Mouse (Mus musculus): ENCODE data around the gene Btbd1. TPM values are rescaled to one million over a fixed set of nuclear protein-coding genes. Genes with fewer than 3 reads are reported as not detected.
"Not testable (repeated sequence)": the region's sequence is repeated elsewhere in the genome, so short reads cannot be mapped to it uniquely, and the experiment has no call there.

The Btbd1 gene
- polyA plus RNA-seq, 1 experiment, result 16.1 TPM

DNA sequence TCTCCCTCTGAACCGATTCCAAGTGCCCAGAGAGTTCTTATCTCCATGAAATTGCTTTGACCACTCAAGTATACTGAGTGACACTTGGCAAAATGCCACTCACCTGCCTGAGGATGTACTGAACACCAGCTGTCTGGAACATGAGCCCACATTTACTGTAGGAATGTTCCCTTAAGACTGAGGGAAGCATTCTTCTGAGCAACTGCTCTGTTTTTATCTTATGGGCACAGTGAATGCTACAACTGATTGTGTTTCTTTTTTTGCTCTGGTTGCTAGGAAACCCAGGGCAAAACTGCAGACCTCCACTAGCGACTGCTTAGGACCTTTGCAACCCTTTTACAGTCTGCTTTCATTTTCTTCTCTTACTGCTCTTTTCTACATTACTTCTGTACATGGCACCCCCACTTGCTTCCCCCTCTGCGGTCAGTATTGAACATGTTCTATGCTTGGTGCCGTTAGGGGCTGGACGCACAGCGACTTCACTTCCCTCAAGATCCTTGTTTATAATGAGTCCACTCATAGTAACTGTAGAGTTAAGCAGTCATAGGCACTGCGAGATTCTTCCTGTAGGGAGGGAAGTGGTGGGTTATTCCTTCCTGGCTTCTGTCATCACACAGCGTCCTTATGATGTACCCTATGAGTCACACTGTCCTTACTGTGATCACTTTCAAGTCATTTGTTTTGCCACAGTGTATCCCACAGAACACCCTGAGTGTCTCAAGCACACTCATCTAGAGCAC lies 25.5 kb upstream of the Btbd1 start:
- WGBS, result 50% methylated on average over 8 of the region's 8 CpGs
- no peak for DNase-seq (ENCODE audit: low read depth, low spot score)

DNA sequence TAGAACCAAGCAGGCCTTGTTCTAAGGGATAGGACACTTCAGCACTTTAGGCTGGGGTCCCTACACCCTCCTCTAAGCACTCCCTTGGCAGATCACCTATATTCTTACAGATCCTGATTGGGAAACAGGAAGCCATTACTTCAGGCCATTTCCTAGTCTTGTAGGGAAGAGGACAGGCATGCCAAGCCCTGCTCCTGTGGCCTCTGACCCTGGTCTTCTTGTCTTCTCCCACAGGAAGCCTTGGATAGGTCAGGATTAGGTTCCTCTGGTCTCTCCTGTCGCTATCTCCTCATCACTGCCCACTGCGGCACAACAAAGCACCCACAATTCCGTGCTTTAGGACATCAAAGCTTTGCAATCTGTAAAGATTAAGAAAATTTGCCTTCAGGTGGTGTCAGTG lies 22.5 kb upstream of the Btbd1 start:
- WGBS, result 81% methylated on average over 3 of the region's 3 CpGs
- DNase-seq (ENCODE audit: low read depth, low spot score), result no peak

DNA sequence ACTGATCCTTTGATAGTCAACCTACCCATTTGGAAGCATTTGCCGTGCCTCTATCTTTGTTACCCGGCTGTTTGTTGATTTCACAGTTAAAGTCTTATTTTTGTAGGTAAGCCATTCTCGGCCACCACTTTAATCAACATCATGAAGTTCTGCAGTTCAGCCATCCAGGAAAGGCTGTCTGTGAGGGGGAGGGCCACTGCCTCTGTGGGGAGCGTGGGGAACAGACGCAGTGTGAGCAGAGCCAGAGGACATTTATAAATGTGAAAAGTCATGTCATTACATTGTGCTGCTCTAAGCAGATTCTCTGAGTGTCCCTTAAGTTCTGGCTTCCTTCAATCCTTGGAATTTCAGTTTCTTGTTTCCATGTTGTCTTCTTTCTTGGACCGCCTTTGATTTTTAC lies 20.9 kb upstream of the Btbd1 start:
- WGBS, result 80% methylated on average over 6 of the region's 6 CpGs
- no peak for DNase-seq (ENCODE audit: low read depth, low spot score)

DNA sequence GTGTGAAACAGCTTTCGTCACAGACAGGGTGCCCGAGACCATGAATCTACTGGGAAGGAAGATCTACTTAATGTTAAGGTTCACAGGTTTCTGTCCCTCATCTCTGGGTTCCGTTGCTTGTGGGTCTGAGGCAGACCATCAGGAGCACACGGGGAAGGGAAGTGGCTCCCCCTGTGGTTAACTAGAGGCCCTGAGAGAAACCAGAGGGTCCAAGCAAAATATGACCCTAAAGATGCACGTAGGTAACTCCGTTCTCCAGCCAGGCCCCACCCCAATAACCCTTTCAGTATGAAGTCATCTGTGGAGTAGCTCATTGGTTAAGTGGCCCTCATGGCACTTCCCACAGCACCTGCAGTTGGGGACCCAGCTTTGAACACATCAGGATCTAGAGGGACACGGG lies 20.4 kb upstream of the Btbd1 start:
- DNase-seq (ENCODE audit: low read depth, low spot score), result no peak
- 78% methylated on average over 7 of the region's 7 CpGs for WGBS

DNA sequence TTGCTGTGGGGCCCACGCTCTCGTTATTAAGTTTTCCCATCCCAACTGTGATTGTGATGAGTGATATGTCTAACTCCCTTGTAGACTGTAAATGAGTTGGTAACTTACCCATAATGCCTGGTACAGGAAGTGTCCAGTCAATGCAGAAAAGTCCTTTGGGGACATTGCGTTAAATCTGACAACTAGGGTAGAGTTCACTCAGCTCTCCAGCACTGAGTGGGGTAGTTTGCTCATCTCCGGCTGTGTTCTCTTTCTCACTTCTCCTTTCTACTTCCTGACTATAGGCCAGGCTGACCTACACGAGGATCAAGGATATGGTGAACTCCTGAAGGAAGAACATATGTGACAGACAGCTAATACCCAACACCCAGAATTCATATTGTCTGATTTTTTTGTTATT lies 20.0 kb upstream of the Btbd1 start:
- 78% methylated on average over 5 of the region's 5 CpGs for WGBS
- no peak for DNase-seq (ENCODE audit: low read depth, low spot score)

DNA sequence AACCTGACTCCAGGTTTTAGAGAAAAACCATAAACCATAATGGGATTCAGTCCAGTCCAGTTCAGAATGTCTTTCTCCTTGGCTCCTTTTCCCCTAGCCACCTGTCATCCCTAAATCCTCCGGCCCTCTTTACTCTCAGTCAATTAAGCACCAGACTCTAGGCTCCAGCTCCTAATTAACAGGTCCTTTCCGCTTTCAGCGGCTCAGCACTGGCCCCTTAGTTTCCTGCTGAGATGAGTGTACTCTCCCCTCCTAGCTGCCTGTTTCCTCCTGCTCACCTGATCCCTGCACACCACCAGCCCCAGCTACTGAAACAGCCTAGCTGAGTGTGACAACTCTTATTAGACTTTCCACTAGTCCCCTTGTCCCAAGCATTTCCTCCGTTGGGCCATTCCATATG lies 18.5 kb upstream of the Btbd1 start:
- DNase-seq (ENCODE audit: low read depth, low spot score), result no peak
- whole genome bisulfite sequencing, result 58% methylated on average over 4 of the region's 4 CpGs

DNA sequence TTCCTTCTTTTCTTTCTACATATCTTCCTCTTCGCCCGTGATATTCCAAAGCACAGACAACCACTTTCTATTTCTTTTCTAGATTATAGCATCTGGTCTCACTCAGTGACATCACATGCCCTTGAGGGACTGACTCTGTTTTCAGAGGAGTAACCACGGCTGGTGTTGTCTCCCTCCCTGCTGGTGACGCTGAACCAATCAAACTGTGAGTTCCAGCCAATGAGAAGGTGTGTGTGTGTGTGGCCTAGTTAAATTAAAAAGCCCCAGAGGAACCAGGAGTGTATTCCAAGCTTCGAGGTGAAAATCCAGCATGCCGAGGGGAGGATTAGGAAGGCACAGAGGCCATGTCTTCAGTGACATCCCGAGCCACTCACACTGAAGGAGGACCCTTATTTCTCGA lies 17.8 kb upstream of the Btbd1 start:
- 39% methylated on average over 8 of the region's 8 CpGs for WGBS
- no peak for DNase-seq (ENCODE audit: low read depth, low spot score)

DNA sequence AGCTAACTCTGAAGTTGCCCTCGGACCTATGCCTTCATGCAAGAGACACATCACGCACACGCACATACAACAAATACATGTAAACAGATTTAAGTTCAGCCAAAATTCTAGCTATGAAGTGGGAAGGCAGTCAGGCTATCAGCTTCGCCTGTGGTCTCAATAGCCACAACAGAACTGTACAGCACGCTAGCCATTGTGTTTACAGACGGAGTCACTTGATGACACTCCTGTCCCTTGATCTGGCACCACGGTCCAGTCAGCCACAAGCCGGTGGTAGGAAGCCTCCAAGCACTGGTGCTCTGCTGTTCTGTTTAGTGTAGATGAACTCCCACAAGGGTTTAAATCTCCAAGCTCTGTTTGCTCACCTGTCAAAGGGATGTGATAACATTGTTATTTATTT lies 16.8 kb upstream of the Btbd1 start:
- WGBS, result 46% methylated on average over 8 of the region's 8 CpGs
- DNase-seq (ENCODE audit: low read depth, low spot score), result no peak

DNA sequence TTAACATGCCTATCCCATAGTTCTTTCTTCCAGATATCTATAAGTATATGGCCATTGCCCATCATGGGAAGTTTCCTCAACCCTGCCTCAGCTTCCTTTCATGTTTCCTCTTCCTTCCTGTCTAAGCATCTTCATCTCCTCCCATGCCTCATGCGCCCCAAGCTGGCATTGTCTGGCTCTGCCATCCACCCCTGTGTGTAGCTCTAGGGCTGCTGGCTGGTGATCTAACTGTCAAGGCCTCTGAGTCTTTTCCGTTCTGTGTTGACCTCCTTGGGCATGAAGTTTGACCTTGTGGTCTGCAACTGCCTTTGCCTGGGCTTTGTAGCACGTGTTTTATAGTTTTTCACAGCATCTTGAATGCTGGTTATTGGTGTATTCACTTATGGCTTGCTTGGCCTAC lies 16.1 kb upstream of the Btbd1 start:
- WGBS, result 80% methylated on average over 3 of the region's 3 CpGs
- no peak for DNase-seq (ENCODE audit: low read depth, low spot score)

DNA sequence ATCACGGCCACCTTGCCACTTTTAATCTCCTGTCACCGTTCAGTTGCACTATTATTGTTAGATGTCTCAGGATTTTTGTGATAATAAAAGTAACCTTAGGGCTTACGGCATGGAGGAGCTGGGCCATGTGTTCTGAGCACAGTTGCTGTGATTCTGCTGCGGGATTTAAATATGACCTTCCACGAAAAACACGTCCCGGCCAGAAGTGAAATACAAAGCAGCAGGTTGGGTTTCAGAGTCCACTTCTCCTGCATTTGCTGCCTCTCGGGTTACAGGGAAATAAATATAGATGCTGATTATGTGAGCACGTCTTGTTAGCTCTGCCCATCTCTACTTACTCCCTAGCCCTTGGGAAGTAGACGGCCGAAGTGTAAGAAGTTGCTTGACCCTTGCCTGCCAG lies 15.6 kb upstream of the Btbd1 start:
- DNase-seq (ENCODE audit: low read depth, low spot score), result no peak
- 88% methylated on average over 11 of the region's 11 CpGs for WGBS

DNA sequence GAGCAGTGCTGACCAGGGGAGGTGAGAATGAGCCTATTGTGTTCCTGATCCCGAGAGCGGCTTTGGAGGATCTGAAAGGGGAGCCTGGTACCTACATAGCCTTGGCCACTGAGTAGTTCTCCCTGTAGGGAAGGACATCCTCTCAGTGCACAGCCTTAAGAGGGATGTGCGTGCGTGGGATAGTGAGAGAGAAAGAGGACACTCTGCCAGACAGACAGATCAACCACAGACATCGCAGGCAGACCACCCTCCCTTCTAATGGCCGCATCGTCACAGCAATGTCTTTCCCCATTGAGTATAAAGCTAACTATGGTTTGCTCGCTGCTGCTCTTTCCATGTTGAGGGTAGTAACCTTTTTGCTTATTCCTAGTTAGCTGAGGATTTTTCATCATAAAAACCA lies 14.7 kb upstream of the Btbd1 start:
- 91% methylated on average over 8 of the region's 8 CpGs for WGBS
- no peak for DNase-seq (ENCODE audit: low read depth, low spot score)

DNA sequence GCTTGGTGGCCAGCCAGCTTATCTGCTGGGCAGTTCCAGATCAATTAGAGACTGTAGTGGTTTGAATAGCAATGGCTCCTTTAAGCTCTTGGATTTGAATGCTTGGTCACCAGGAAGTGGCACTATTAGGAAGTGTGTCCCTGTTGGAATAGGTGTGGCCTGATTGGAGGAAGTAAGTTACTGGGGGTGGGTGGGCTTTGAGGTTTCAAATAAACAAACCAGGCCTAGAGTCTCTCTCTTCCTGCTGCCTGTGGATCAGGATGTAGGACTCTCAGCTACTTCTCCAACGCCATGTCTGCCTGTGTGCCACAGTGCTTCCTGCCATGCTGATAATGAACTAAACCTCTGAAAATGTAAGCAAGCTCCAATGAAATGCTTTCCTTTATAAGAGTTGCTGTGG lies 13.8 kb upstream of the Btbd1 start:
- DNase-seq (ENCODE audit: low read depth, low spot score), result no peak
- 79% methylated on average over 1 of the region's 1 CpGs for WGBS

DNA sequence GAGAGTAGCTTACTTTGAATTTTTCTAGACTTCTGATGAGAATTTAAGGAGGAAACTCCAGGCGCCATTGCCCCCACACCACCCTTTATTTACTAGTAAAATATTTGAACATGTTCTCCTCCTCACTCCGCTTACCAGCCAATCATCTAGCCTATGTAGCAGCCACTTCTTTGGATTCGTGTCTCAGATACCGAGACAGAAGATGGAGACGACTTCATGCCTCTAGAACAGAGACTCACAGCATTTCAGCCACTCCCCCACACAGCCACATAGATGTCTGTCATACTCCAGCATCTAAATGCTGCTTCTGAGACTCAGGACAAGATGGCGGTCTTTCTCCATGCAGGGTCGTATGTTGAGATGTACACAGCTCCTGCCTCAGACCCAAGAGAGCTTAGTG lies 12.9 kb upstream of the Btbd1 start:
- 74% methylated on average over 7 of the region's 7 CpGs for WGBS
- no peak for DNase-seq (ENCODE audit: low read depth, low spot score)

DNA sequence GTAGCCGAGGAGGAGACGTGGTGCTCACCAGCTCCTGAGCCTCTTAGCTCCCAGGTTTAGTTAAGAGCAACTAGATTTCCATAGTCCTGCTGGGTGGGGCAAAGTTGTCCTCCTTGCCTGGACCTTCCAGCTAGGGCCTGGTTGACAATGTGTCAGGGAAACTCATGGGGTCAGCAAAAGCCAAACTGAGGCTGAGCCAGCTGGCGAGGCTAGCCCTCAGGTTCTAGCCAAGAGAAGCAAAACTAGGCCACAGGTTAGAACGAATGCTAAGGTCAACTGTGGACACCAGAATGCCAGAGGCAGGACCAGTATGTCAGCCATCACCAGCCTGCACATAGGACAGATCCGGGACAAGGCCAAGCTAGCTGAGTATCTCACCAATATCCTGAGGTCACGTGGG lies 12.2 kb upstream of the Btbd1 start:
- 80% methylated on average over 6 of the region's 6 CpGs for WGBS

DNA sequence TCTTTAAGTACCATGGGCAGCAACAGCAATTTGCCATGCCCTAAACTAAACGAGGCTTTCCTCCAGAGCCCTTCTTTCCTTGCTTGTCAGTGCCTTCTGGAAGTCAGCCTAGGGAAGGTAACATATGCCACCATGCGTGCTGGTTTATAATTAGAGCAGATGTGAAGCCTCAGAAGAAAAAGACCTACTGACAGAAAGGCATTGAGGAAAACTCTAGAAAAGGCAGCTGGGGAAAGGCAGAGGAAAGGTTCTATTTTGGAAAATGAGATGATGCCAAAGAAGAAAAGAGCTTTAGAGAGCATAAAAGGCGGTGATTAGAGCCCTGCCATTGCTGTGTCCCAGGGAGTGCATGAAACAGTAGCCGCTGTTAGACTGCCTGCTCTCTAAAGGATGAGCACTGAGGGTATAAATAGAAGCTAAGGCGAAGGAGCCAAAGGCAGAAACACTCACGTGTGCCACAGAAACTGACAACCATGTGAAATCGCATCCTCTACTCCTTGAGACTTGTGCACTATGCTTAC lies 11.5 kb upstream of the Btbd1 start:
- WGBS, result 65% methylated on average over 7 of the region's 7 CpGs
- DNase-seq (ENCODE audit: low read depth, low spot score), result no peak

More for the DNA sequence above, 12.2 kb upstream of the Btbd1 start:
- DNase-seq (ENCODE audit: low read depth, low spot score), result no peak

DNA sequence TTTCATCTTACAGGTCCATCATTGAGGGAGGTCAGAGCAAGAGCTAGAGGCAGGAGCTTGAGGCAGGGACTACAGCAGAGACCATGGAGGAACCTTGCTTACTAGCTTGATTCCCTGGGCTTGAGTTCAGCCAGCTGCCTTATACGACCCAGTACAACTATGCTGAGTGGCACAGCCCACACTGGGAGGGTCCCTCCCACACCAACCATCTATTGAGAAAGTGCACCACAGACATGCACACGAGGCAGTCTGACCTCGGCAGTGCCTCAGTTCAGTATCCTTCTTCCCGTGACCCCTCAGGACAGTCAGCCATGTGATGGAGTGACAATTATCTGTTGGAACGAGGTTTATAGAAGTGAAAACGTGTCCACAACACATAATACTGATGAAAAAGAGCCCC lies 10.5 kb upstream of the Btbd1 start:
- WGBS, result 50% methylated on average over 6 of the region's 6 CpGs
- DNase-seq (ENCODE audit: low read depth, low spot score), result no peak

DNA sequence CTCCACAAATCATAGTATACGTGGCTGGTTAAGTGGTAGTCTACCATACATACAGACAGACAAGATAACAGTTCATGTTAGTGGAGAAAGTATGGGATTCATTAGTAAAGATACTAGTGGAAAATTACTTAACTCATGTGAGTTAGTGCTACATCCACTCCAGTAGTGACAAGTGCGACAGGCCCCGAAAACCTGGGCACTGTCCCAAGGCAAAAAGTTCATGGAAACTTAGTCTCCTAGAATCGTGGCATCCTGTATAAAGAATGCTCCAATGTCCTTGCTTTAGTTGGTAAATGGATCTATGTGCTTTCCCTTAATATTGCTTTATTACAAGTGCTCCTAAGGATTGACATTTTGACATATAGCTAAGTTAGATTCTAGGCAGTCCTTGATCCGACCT lies 8.5 kb upstream of the Btbd1 start:
- 86% methylated on average over 5 of the region's 5 CpGs for WGBS
- DNase-seq (ENCODE audit: low read depth, low spot score), result not testable (repeated sequence)

DNA sequence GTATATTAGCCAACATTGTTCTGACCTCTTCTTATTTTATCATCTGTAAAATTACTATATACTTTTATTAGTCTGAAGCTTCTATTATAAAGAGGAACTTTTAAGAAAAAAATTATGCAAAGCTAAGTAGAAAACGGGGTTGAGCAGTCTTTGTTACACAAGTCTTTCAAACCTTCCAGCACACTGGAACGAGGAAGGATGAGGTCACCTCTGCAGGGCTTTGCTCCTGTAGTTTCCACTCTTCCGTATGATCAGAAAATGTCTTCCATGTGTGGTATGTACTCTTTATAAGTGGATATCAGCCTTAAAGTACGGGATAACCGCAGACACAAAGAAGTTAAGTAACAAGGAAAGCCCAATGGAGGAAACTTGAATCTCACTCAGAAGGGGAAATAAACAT lies 6.2 kb upstream of the Btbd1 start:
- no peak for DNase-seq (ENCODE audit: low read depth, low spot score)
- WGBS, result 89% methylated on average over 5 of the region's 5 CpGs

DNA sequence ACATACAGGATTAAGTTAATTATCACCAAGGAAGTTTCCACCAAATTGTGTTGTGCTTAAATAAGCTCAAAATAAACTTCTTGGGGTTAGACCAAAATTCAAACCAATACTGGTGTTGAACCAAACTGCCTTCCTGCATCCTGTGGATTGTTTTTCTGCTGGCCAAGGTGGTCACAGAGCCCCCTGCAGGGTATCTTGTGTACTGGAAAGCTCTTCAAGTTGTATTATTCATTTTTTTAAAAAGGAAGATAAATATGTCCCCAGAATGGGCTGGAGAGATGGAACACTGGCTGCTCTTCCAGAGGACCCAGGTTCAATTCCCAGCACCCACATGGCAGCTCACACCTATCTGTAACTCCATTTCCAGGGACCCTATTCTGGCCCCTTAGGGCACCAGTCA lies 5.6 kb upstream of the Btbd1 start:
- DNase-seq (ENCODE audit: low read depth, low spot score), result no peak

DNA sequence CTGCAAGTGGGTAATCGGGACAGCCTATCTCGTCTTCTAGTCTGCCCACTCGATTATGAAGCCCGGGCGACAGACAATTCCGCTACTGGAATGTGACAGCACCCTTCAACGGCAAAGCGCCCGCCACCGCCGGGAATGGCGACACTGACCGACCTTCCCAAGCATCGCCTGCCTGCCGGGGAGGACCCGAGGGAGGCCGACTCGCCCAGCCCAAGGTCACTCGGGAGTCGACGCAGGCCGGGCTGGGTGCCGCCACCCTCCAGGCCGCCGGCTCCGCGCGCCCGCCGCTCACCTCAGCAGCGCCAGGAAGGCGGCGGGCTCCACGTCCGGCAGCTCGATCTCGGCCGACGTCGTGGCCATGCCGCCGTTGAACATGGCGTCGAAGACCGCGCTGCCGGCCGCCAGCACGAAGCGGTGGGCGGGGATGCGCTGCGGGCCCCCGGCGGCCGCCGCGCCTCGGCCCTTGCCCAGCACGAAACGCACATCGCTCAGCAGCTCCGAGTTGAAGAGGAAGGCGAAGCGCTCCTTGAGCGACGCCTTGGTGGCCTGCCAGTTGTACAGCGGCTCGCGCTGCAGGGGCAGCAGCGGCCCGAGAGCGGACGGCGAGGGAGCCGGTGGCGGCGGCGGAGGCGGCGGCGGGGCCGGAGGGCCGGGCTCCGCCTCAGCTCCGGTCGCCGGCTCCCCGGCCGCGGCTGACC lies 401 bp downstream of the Btbd1 start:
- no peak for DNase-seq (ENCODE audit: low read depth, low spot score)
- under 1% methylated on average over 82 of the region's 91 CpGs for WGBS
